Mouse (Mus musculus) lung, embryonic 15.5 days (tissue): ENCODE data around the gene Notch3. TPM values are rescaled to one million over a fixed set of nuclear protein-coding genes. Genes with fewer than 3 reads are reported as not detected.
A peak's percentile ranks its signal among the peaks of the same experiment; 100 is the strongest.

ENCODE experiments used
- ATAC-seq: fragments of 200-750 bp; cut with Nextera tagmentation; 2 replicates; pipeline ENCODE4 v1.8.0; 2017; ENCODE audit warnings: moderate number of reproducible peaks, borderline replicate concordance; ENCODE audit not compliant: low FRiP score, low TSS enrichment; ENCODE audit errors: extremely low read depth
- H3K27ac ChIP-seq: fragments of 300-500 bp; sonication (generic); 2 replicates; pipeline ENCODE4 v1.5.1; 2015; ENCODE audit warnings: moderate library complexity, mild to moderate bottlenecking, inconsistent platforms
- H3K27me3 ChIP-seq: fragments of 300-500 bp; sonication (generic); 2 replicates; pipeline ENCODE4 v1.6.1; 2015; ENCODE audit warnings: inconsistent platforms
- H3K36me3 ChIP-seq: fragments of 300-500 bp; sonication (generic); 2 replicates; pipeline ENCODE4 v1.6.1; 2015; ENCODE audit warnings: inconsistent platforms
- H3K4me1 ChIP-seq: fragments of 300-500 bp; sonication (generic); 2 replicates; pipeline ENCODE4 v1.6.1; 2015; ENCODE audit warnings: inconsistent platforms
- H3K4me2 ChIP-seq: fragments of 300-500 bp; sonication (generic); 2 replicates; pipeline ENCODE4 v1.6.1; 2015; ENCODE audit warnings: inconsistent platforms, mild to moderate bottlenecking, moderate library complexity
- H3K4me3 ChIP-seq: fragments of 300-500 bp; sonication (generic); 2 replicates; pipeline ENCODE4 v1.5.1; 2015; ENCODE audit warnings: mild to moderate bottlenecking, inconsistent platforms
- H3K9ac ChIP-seq: fragments of 300-500 bp; sonication (generic); 2 replicates; pipeline ENCODE4 v1.6.1; 2015; ENCODE audit warnings: inconsistent platforms
- H3K9me3 ChIP-seq: fragments of 300-500 bp; sonication (generic); 2 replicates; pipeline ENCODE4 v1.6.1; 2016; ENCODE audit warnings: inconsistent platforms
- WGBS: fragments of 180-500 bp; shearing (Covaris S2); methylation state at CpG from one replicate; pipeline ENCODE4 v1.1.7; 2015; 5-methylcytosine and 5-hydroxymethylcytosine counted together
- polyA plus RNA-seq: library from polyadenylated mRNA; unstranded; fragments of >200 nt; fragmentation: Nextera tagmentation; extraction: Ambion mirVana; gene quantifications from 2 replicates; pipeline ENCODE4 v1.2.1, GENCODE M21; 2015

Gene Notch3
- polyA plus RNA-seq, 1 experiment from 2014 or later, result 19.8 TPM

GRCm38 (mm10) chr17:32075164-32075563, 91.5 kb downstream of the Notch3 start:
- WGBS, result 10% methylated on average over 2 of the region's 2 CpGs
- no peaks in the 10 kb centered on the region for H3K4me1 ChIP-seq
- H3K27me3 ChIP-seq, result no peaks in the 10 kb centered on the region
- no peaks in the 10 kb centered on the region for H3K36me3 ChIP-seq
- no peak overlapping the region for H3K27ac ChIP-seq
- peak; percentile 39; the same call in 1 of the 2 replicates for ATAC-seq
- H3K9me3 ChIP-seq, result no peaks in the 10 kb centered on the region
- no peak overlapping the region for H3K9ac ChIP-seq
- H3K4me2 ChIP-seq, result no peak overlapping the region
- H3K4me3 ChIP-seq, result no peak overlapping the region

- H3K9me3 ChIP-seq, result no peaks in the 10 kb centered on the region
- no peak overlapping the region for H3K27ac ChIP-seq
- H3K4me1 ChIP-seq, result no peaks in the 10 kb centered on the region
- 54% methylated on average over 4 of the region's 4 CpGs for WGBS
- no peak for ATAC-seq
- H3K4me2 ChIP-seq, result no peak overlapping the region
- H3K36me3 ChIP-seq, result no peaks in the 10 kb centered on the region
- no peak overlapping the region for H3K4me3 ChIP-seq
- H3K9ac ChIP-seq, result no peak overlapping the region
- H3K27me3 ChIP-seq, result no peaks in the 10 kb centered on the region
Measured at GRCm38 (mm10) chr17:32074658-32075057, 92.0 kb downstream of the Notch3 start.

- Histone ChIP-seq H3K4me1 (no peaks in the 10 kb centered on the region), H3K4me3 (no peak overlapping the region), H3K27me3 (no peaks in the 10 kb centered on the region), H3K9ac (no peak overlapping the region), H3K36me3 (no peaks in the 10 kb centered on the region), H3K9me3 (no peaks in the 10 kb centered on the region), H3K4me2 (no peak overlapping the region), H3K27ac (no peak overlapping the region)
- ATAC-seq, result no peak
- 2% methylated on average over 2 of the region's 2 CpGs for WGBS
Measured at GRCm38 (mm10) chr17:32073359-32073758, 93.3 kb downstream of the Notch3 start.

Other genes starting within 250 kb of the Notch3 start
- 48.4 and 57.3 TPM in 2 replicates for gene Rrp1b, start 130.8 kb downstream of the Notch3 start, polyA plus RNA-seq
- 0.55 and 0.78 TPM in 2 replicates for gene Hsf2bp, start 130.5 kb downstream of the Notch3 start, polyA plus RNA-seq
- 0.11 TPM in 2 replicates for gene Ephx3, start 22.7 kb upstream of the Notch3 start, polyA plus RNA-seq
- 75.4 and 80.0 TPM in 2 replicates for gene Brd4, start 117.9 kb upstream of the Notch3 start, polyA plus RNA-seq
- gene Akap8, start 154.4 kb upstream of the Notch3 start, polyA plus RNA-seq, result 87.1 and 101 TPM in 2 replicates
- 85.0 and 104 TPM in 2 replicates for gene Akap8l, start 183.8 kb upstream of the Notch3 start, polyA plus RNA-seq
- 24.9 and 26.9 TPM in 2 replicates for gene Wiz, start 222.6 kb upstream of the Notch3 start, polyA plus RNA-seq
- gene Rasal3, start 236.7 kb upstream of the Notch3 start, polyA plus RNA-seq, result 1.7 and 5.5 TPM in 2 replicates